Mouse (Mus musculus) hindbrain, embryonic 14.5 days (tissue): Measurements from ENCODE around the gene Ttyh3. TPM values are rescaled to one million over a fixed set of nuclear protein-coding genes. Genes with fewer than 3 reads are reported as not detected.
"Not testable (repeated sequence)": the region's sequence is repeated elsewhere in the genome, so short reads cannot be mapped to it uniquely, and the experiment has no call there.

Source experiments
- ATAC-seq: fragments of 200-750 bp; cut with Nextera tagmentation; 2 replicates; pipeline ENCODE4 v1.8.0; 2017; ENCODE audit warnings: moderate number of reproducible peaks, mild to moderate bottlenecking, moderate TSS enrichment, moderate library complexity; ENCODE audit not compliant: low FRiP score
- DNase-seq: peaks from one replicate; pipeline ENCODE4 v3.0.0-alpha.2; 2015; ENCODE audit warnings: low spot score
- H3K27ac ChIP-seq: fragments of 300-500 bp; sonication (generic); 2 replicates; pipeline ENCODE4 v1.5.1; 2014; ENCODE audit warnings: mild to moderate bottlenecking, moderate library complexity
- H3K27me3 ChIP-seq: fragments of 300-500 bp; sonication (generic); 2 replicates; pipeline ENCODE4 v1.6.1; 2014; ENCODE audit warnings: mild to moderate bottlenecking, low read length, mixed read lengths; ENCODE audit not compliant: control insufficient read depth, insufficient read depth
- H3K36me3 ChIP-seq: fragments of 300-500 bp; sonication (generic); replicated peaks from 2 replicates; pipeline ENCODE4 v1.6.1; 2014; ENCODE audit not compliant: control insufficient read depth, insufficient read depth
- H3K4me1 ChIP-seq: fragments of 300-500 bp; sonication (generic); replicated peaks from 2 replicates; pipeline ENCODE4 v1.6.1; 2014; ENCODE audit warnings: antibody characterized with exemption, low read length, mixed read lengths; ENCODE audit not compliant: control insufficient read depth, insufficient read depth
- H3K4me2 ChIP-seq: fragments of 300-500 bp; sonication (generic); replicated peaks from 2 replicates; pipeline ENCODE4 v1.6.1; 2014; ENCODE audit warnings: mild to moderate bottlenecking, moderate library complexity
- H3K4me3 ChIP-seq: fragments of 300-500 bp; sonication (generic); replicated peaks from 2 replicates; pipeline ENCODE4 v1.5.1; 2014; ENCODE audit warnings: mild to moderate bottlenecking, low read length
- H3K9ac ChIP-seq: fragments of 300-500 bp; sonication (generic); 2 replicates; pipeline ENCODE4 v1.6.1; 2014
- H3K9me3 ChIP-seq: fragments of 300-500 bp; sonication (generic); 2 replicates; pipeline ENCODE4 v1.6.1; 2016; ENCODE audit warnings: low read length; ENCODE audit not compliant: control insufficient read depth
- WGBS: fragments of 180-500 bp; shearing (Covaris S2); extraction: QIAGEN DNeasy Blood & Tissue Kit; methylation state at CpG from one replicate; pipeline ENCODE4 v1.1.7; 2014; 5-methylcytosine and 5-hydroxymethylcytosine counted together
- polyA plus RNA-seq: library from polyadenylated mRNA; unstranded; fragments of >200 nt; fragmentation: Nextera tagmentation; extraction: Ambion mirVana; gene quantifications from 2 replicates; pipeline ENCODE4 v1.2.1, GENCODE M21; 2014

Gene Ttyh3
- polyA plus RNA-seq, 1 experiment from 2014 or later, result 95.0 TPM

GRCm38 (mm10) chr5:140675079-140675478 lies 26.2 kb upstream of the Ttyh3 start:
- ATAC-seq, result no peak
- no peak for DNase-seq
- Histone ChIP-seq H3K27me3 (no peaks in the 10 kb centered on the region), H3K27ac (peak overlapping the region; percentile 43; the same call in 1 of the 2 replicates), H3K9ac (no peak overlapping the region), H3K4me3 (no peak overlapping the region), H3K9me3 (no peaks in the 10 kb centered on the region), H3K4me2 (no peak overlapping the region), H3K36me3 (peaks cover 81% of the 10 kb centered on the region), H3K4me1 (no peaks in the 10 kb centered on the region)
- 73% methylated on average over 11 of the region's 11 CpGs for WGBS

- Histone ChIP-seq H3K4me3 (no peak overlapping the region), H3K4me2 (no peak overlapping the region), H3K4me1 (no peaks in the 10 kb centered on the region), H3K27me3 (no peaks in the 10 kb centered on the region), H3K36me3 (peaks cover 81% of the 10 kb centered on the region), H3K27ac (no peak overlapping the region), H3K9ac (no peak overlapping the region), H3K9me3 (no peaks in the 10 kb centered on the region)
- ATAC-seq, result no peak
- 89% methylated on average over 17 of the region's 17 CpGs for WGBS
- DNase-seq, result no peak
Measured at GRCm38 (mm10) chr5:140674036-140674435, 25.2 kb upstream of the Ttyh3 start.

- H3K27me3 ChIP-seq, DNase-seq, H3K4me2 ChIP-seq, H3K27ac ChIP-seq, ATAC-seq, H3K9ac ChIP-seq, H3K4me1 ChIP-seq, H3K4me3 ChIP-seq, H3K9me3 ChIP-seq: not testable (repeated sequence)
- H3K36me3 ChIP-seq, result peaks cover 79% of the 10 kb centered on the region
- WGBS, result 93% methylated on average over 6 of the region's 6 CpGs
Measured at GRCm38 (mm10) chr5:140672603-140673002, 23.8 kb upstream of the Ttyh3 start.

- DNase-seq, result no peak
- no peak overlapping the region for H3K4me3 ChIP-seq
- no peak overlapping the region for H3K27ac ChIP-seq
- ATAC-seq, result no peak
- WGBS, result 93% methylated on average over 6 of the region's 6 CpGs
- peaks cover 79% of the 10 kb centered on the region for H3K36me3 ChIP-seq
- no peaks in the 10 kb centered on the region for H3K4me1 ChIP-seq
- no peak overlapping the region for H3K4me2 ChIP-seq
- no peaks in the 10 kb centered on the region for H3K9me3 ChIP-seq
- H3K27me3 ChIP-seq, result no peaks in the 10 kb centered on the region
- H3K9ac ChIP-seq, result no peak overlapping the region
Measured at GRCm38 (mm10) chr5:140672115-140672514, 23.3 kb upstream of the Ttyh3 start.

DNA sequence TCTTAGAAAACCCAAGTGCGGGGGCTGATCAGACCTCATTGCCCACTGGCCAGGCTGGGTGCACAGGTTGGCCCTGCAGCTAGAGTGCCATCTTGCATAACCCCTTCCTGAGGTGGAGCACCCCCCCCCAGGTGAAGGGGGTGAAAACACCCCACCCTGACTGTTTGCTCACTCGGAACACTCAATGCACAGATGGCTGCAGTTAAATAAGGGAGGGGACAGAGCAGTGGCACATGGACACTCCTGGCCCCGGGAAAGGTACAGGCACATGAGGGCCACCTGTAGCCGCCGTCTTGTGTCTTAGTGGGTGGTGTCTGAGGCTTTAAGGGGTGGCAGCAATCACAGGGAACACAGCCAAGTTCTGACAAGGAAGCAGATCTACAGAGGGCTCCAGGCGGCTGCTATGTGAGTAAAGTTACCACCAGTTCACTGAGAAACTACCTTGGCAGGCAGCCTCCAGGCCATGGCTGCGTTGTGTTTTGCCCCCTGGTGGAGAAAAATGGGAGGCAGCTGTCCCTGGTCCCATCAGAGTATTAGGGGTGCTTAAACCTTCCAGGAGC lies 14.9 kb upstream of the Ttyh3 start:
- no peak for DNase-seq
- Histone ChIP-seq H3K4me3 (no peak overlapping the region), H3K9me3 (no peaks in the 10 kb centered on the region), H3K9ac (no peak overlapping the region), H3K27ac (no peak overlapping the region), H3K4me2 (no peak overlapping the region), H3K27me3 (no peaks in the 10 kb centered on the region), H3K4me1 (peaks cover 24% of the 10 kb centered on the region), H3K36me3 (peaks cover 22% of the 10 kb centered on the region)
- WGBS, result 60% methylated on average over 7 of the region's 7 CpGs
- ATAC-seq, result no peak

DNA sequence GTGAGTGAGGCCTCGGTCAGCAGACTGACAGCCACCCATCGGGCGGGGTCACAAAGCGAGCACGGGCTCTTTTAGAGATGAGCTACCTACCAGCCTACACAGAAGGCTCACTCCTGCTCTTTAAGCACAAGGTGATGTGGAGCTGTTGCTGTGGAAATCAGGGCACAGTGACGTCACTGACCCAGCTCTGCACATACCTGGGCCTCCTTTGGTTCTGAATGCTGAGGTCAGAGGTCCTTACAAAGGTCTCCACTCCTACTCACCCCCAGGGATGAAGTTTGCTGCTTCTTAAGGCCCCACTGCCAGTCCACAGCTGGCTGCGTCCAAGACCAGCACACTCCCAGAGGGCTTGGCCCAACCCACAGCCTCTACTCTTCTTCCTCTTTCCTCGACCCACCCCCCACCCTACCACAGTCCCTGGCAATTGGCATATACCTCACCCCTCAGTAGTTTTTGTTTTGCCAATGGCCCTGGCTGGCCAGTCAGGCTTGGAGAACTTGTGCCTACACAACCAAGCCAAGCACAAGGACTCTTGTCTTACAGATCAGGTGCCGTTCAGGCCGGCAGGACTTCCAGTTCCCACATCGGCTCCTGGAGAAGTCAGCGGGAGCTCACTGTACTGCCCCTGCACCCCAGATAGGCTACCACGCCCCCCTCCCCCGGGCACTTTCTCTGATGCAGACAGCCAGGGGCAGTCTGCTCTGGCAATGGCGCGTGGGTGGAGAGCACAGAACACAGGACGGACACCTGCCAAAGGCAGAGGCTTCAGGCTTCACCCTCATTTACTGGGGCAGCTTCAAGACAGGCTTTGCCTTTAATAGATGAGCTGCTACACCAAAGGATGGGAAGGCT lies 14.1 kb upstream of the Ttyh3 start:
- 70% methylated on average over 17 of the region's 17 CpGs for WGBS
- H3K27me3 ChIP-seq, result no peaks in the 10 kb centered on the region
- no peaks in the 10 kb centered on the region for H3K9me3 ChIP-seq
- H3K27ac ChIP-seq, result no peak overlapping the region
- H3K4me3 ChIP-seq, result no peak overlapping the region
- H3K9ac ChIP-seq, result no peak overlapping the region
- no peak for ATAC-seq
- H3K36me3 ChIP-seq, result peaks cover 17% of the 10 kb centered on the region
- H3K4me1 ChIP-seq, result peaks cover 24% of the 10 kb centered on the region
- no peak overlapping the region for H3K4me2 ChIP-seq
- no peak for DNase-seq

GRCm38 (mm10) chr5:140661875-140662643 lies 13.2 kb upstream of the Ttyh3 start:
- 68% methylated on average over 12 of the region's 12 CpGs for WGBS
- H3K4me1 ChIP-seq, result peaks cover 24% of the 10 kb centered on the region
- no peak for DNase-seq

DNA sequence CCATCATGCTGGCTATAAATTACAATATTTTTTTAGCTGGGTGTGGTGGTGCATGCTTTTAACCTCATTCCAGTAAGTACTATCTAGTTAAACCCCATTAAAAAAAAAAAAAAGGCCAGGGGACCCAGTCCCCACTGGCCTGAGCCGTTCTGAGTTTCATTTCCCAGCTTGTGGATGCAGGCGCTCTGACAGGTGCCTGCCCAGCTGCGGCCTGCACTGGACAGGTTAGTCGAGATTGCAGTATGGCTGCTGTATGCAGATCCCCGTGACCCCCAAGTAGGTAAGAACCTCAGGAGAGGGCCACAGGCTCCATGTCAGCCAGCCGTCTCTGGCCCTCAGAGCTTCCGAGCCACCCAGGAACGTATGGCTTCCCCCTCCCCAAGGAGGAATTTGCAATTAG lies 12.6 kb upstream of the Ttyh3 start:
- Histone ChIP-seq H3K4me1 (peaks cover 24% of the 10 kb centered on the region), H3K36me3 (peaks cover 5% of the 10 kb centered on the region), H3K27ac (no peak overlapping the region), H3K4me2 (no peak overlapping the region), H3K9ac (no peak overlapping the region), H3K9me3 (no peaks in the 10 kb centered on the region), H3K4me3 (no peak overlapping the region), H3K27me3 (no peaks in the 10 kb centered on the region)
- DNase-seq, result no peak
- no peak for ATAC-seq
- 77% methylated on average over 8 of the region's 8 CpGs for WGBS

More at GRCm38 (mm10) chr5:140661875-140662643, 13.2 kb upstream of the Ttyh3 start:
- Histone ChIP-seq H3K4me2 (no peak overlapping the region), H3K4me3 (no peak overlapping the region), H3K9ac (no peak overlapping the region), H3K9me3 (no peaks in the 10 kb centered on the region), H3K36me3 (peaks cover 7% of the 10 kb centered on the region), H3K27me3 (no peaks in the 10 kb centered on the region), H3K27ac (no peak overlapping the region)
- ATAC-seq, result no peak

DNA sequence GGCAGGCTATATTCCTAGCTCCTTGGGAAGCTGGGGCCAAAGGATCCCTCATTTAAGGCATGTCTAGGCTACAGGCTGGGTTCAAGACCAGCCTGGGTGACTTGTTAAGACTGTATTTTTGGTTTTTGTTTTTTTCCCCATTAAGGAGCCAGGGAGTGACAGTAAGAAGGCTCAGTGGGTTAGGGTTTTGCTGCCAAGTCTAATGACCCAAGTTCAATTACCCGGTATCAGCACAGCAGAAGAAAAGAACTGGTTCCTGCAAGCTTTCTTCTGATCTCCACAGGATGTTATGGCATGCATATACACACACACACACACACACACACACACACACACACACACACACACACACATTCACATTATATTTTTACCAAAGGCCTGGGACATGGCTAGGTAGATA lies 11.6 kb upstream of the Ttyh3 start:
- peak overlapping the region; percentile 77 for H3K27ac ChIP-seq
- no peak overlapping the region for H3K9ac ChIP-seq
- DNase-seq (no peak), ATAC-seq (no peak)
- peaks cover 24% of the 10 kb centered on the region for H3K4me1 ChIP-seq
- no peaks in the 10 kb centered on the region for H3K27me3 ChIP-seq
- H3K36me3 ChIP-seq, result peaks cover 5% of the 10 kb centered on the region
- WGBS, result 73% methylated on average over 1 of the region's 1 CpGs
- H3K4me2 ChIP-seq, result no peak overlapping the region
- H3K9me3 ChIP-seq, result no peaks in the 10 kb centered on the region
- H3K4me3 ChIP-seq, result no peak overlapping the region
